Mouse (Mus musculus) megakaryocyte progenitor cell, adult 5-6 weeks (primary cell): Measurements from ENCODE around the gene Henmt1. TPM values are rescaled to one million over a fixed set of nuclear protein-coding genes. Genes with fewer than 3 reads are reported as not detected.
A peak's percentile ranks its signal among the peaks of the same experiment; 100 is the strongest.

Experiments
- ATAC-seq: replicated peaks from 2 replicates; pipeline ENCODE4 v1.8.0; 2016; ENCODE audit warnings: mild to moderate bottlenecking, moderate TSS enrichment, inconsistent platforms; ENCODE audit not compliant: poor library complexity
- total RNA-seq, 2 experiments: library from RNA; stranded (forward) in 1 of 2; stranded (reverse) in 1 of 2; fragments of 157-497, 149-512 nt in 1 of 2; fragments of 200-1000 nt in 1 of 2; gene quantifications; 2 replicates each; pipeline versions ENCODE4 v1.2.3 to v1.2.4; 2015 to 2017

The Henmt1 gene
- total RNA-seq, 2 experiments from 2014 or later = not detected

DNA sequence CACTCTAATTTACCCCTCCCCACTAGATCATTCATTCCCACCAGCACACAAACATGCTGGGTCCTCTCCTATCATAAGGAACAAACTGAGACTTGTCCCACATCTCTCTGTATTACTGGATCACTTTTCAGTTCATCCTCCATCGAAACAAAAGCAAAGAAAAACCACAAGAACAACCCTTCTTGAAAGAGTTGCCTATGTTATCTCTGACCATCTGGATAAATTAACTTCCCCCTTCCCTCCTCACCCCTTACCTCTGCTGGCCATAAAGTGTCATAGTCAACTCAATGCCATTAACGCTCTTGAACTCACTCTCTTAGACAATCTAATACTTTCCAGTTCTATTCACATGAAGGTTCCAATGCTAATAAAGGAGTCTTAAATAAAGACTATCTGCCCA, 54.8 kb downstream of the Henmt1 start:
- ATAC-seq = peak; percentile 24

- ATAC-seq = no peak
Measured at GRCm38 (mm10) chr3:108995379-108995778, 55.7 kb downstream of the Henmt1 start.

DNA sequence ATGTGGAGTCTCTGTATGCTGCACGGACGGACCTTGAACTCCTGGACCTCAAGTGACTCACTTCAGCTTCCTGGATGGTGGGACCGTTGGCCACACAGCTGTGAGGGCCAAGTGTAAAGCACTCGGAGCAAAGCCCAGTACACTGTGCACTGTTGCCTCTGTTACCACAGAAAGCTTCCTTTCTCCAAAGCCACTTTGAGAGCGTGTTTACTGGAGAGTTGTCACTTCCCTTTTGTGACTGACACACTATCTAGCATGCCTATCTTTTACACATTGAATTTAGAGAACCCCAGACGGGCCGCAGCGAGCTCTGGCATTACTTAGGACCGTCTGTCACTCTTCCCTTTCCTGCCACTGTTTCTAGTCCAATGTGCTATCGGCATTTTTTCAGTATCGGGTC, 57.6 kb downstream of the Henmt1 start:
- peak; percentile 78 for ATAC-seq

DNA sequence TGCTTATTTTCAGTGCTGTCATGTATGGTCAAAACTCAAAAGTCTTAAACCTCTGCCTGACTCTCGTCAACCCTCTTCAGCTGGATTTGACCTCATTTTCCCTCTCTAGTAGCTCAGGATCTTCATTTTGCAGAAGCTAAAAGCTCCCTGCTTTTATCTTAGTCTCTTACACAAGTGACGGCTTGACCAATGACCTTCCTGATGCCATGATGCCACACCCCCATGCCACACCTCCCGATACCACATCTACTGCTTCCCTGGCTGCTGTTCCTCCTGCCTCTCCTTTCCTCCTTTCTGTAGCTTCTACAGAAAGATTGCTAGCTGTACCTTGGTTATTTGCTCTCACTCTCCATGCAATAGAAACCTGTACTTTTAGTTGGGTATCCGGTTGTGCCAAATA, 58.1 kb downstream of the Henmt1 start:
- peak; percentile 86 for ATAC-seq

- no peak for ATAC-seq
Measured at GRCm38 (mm10) chr3:108999173-108999572, 59.5 kb downstream of the Henmt1 start.

- no peak for ATAC-seq
Measured at GRCm38 (mm10) chr3:109005777-109006176, 66.1 kb downstream of the Henmt1 start.

DNA sequence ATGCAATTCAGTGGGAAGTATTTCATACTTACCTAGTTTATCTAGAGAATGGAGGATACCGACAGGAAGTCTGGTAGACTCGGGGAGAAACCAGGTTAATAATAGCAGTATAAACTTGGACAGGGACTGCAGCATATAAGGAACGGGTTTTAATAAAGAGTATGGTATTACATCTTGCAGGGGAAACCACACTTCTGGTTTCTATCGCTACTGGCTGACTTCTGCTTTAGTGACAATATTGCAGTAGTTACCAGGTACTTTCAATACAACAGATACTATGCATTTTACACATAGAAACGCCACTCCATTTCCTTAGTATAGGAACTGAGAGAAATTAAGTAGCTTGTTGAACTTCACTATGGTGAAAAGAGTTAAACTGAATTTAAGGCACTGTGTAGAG, 68.5 kb downstream of the Henmt1 start:
- ATAC-seq = peak; percentile 62

Other genes starting within 250 kb of the Henmt1 start
- 7.2 and 11.1 TPM in 2 replicates for gene Gpsm2, start 217.6 kb upstream of the Henmt1 start, total RNA-seq (2015)
- gene Gpsm2, start 217.6 kb upstream of the Henmt1 start, total RNA-seq (2017) = 11.7 and 16.3 TPM in 2 replicates
- gene Aknad1, start 200.2 kb upstream of the Henmt1 start, total RNA-seq (2015) = 0.10 TPM in 1 of 2 replicates, not detected in the other
- 0.14 TPM in 1 of 2 replicates, not detected in the other for gene Aknad1, start 200.2 kb upstream of the Henmt1 start, total RNA-seq (2017)
- gene Stxbp3, start 99.3 kb upstream of the Henmt1 start, total RNA-seq (2015) = 28.8 and 36.7 TPM in 2 replicates
- gene Stxbp3, start 99.3 kb upstream of the Henmt1 start, total RNA-seq (2017) = 18.0 and 26.9 TPM in 2 replicates
- 0.07 TPM in 1 of 2 replicates, not detected in the other for gene Fndc7, start 49.9 kb upstream of the Henmt1 start, total RNA-seq (2015)
- gene Fndc7, start 49.9 kb upstream of the Henmt1 start, total RNA-seq (2017) = 0.25 TPM in 1 of 2 replicates, not detected in the other
- 138 and 148 TPM in 2 replicates for gene Prpf38b, start 28.1 kb upstream of the Henmt1 start, total RNA-seq (2015)
- 235 and 313 TPM in 2 replicates for gene Prpf38b, start 28.1 kb upstream of the Henmt1 start, total RNA-seq (2017)
- gene Gm9857, start 572 bp downstream of the Henmt1 start, total RNA-seq (2015) = not detected in 2 replicates
- not detected in 2 replicates for gene Gm9857, start 572 bp downstream of the Henmt1 start, total RNA-seq (2017)
- gene Fam102b, start 87.7 kb downstream of the Henmt1 start, total RNA-seq (2015) = 26.6 and 27.6 TPM in 2 replicates
- 31.1 and 34.7 TPM in 2 replicates for gene Fam102b, start 87.7 kb downstream of the Henmt1 start, total RNA-seq (2017)
- gene Slc25a54, start 140.6 kb downstream of the Henmt1 start, total RNA-seq (2015) = not detected in 2 replicates
- not detected in 2 replicates for gene Slc25a54, start 140.6 kb downstream of the Henmt1 start, total RNA-seq (2017)
- gene Slc25a24, start 183.3 kb downstream of the Henmt1 start, total RNA-seq (2015) = 16.1 and 19.0 TPM in 2 replicates
- gene Slc25a24, start 183.3 kb downstream of the Henmt1 start, total RNA-seq (2017) = 15.5 and 17.2 TPM in 2 replicates